Mouse (Mus musculus) cortical plate, adult 2 months (tissue): Measurements from ENCODE around the gene Figla. TPM values are rescaled to one million over a fixed set of nuclear protein-coding genes. Genes with fewer than 3 reads are reported as not detected.

Experiments
- H3K27ac ChIP-seq: fragments of 200-500 bp; 2 replicates; pipeline ENCODE4 v1.5.1; 2012; ENCODE audit warnings: low read length, control low read depth, inconsistent platforms; ENCODE audit not compliant: insufficient read depth
- H3K4me1 ChIP-seq: fragments of 200-500 bp; 2 replicates; pipeline ENCODE4 v1.6.1; 2011; ENCODE audit warnings: low read length; ENCODE audit not compliant: control insufficient read depth, insufficient read depth
- H3K4me3 ChIP-seq: fragments of 200-500 bp; 2 replicates; pipeline ENCODE4 v1.5.1; 2011; ENCODE audit warnings: mild to moderate bottlenecking, low read length, control low read depth; ENCODE audit not compliant: insufficient read depth
- CTCF ChIP-seq: fragments of 200-500 bp; IDR thresholded peaks from 2 replicates; pipeline ENCODE4 v1.5.1; 2011; ENCODE audit warnings: mild to moderate bottlenecking, control low read depth, low read length; ENCODE audit not compliant: insufficient read depth; ENCODE audit errors: extremely low read depth
- POLR2A ChIP-seq: fragments of 200-500 bp; IDR thresholded peaks from 2 replicates; pipeline ENCODE4 v1.6.1; 2011; ENCODE audit warnings: mild to moderate bottlenecking, low read length, control low read depth; ENCODE audit not compliant: insufficient read depth; ENCODE audit errors: extremely low read depth
- polyA plus RNA-seq: library from polyadenylated mRNA; depleted of rRNA; stranded (reverse); fragments of >200 nt; gene quantifications from 2 replicates; pipeline ENCODE4 v1.2.3, GENCODE M21; 2012; rRNA removed

The Figla gene
- polyA plus RNA-seq, 1 experiment, result 0.35 TPM

DNA sequence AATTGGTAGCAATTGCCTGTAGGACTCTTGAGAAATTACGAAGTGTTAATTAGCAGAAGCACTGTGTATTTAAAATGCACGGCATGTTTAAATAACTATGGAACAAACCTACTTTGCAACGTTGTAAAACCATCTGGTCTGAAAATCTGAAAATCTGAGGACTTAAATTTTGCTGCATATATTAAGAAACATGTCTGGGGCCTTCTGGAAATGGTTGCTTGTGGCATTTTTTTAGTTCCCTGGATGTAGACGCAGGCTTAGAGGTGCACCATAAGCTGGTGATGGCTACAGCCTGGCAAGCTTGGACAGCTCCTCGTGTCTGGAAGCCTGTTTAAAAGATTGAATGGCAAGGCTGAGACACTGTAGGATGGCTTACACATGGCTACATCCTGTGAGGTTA, 53.0 kb downstream of the Figla start:
- no peak overlapping the region for H3K4me3 ChIP-seq
- H3K4me1 ChIP-seq, result peaks cover 52% of the 10 kb centered on the region
- H3K27ac ChIP-seq, result peak overlapping the region; percentile 72
- TF ChIP-seq POLR2A (no peak), CTCF (no peak)

DNA sequence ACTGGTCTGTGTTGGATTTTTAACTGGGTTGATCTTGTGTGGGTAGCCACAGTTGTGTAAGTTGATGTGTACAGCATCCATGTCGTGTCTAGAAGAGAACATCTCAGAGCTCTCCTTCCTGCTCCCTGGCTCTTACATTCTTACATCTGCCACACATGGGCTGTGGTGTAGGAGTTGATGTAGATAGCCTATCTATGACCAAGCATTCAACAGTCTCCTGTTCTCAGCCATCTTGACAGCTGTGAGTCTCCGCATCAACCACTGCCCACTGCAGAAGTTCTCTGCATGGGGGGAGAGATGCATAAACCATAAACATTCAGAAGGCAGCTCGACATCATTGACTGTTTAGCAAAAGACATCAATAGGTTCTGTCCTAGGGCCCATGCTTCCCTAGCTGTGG, 53.9 kb downstream of the Figla start:
- TF ChIP-seq POLR2A, result no peak
- no peak for TF ChIP-seq CTCF
- H3K27ac ChIP-seq, result peak overlapping the region; percentile 88
- no peak overlapping the region for H3K4me3 ChIP-seq
- peaks cover 54% of the 10 kb centered on the region for H3K4me1 ChIP-seq

DNA sequence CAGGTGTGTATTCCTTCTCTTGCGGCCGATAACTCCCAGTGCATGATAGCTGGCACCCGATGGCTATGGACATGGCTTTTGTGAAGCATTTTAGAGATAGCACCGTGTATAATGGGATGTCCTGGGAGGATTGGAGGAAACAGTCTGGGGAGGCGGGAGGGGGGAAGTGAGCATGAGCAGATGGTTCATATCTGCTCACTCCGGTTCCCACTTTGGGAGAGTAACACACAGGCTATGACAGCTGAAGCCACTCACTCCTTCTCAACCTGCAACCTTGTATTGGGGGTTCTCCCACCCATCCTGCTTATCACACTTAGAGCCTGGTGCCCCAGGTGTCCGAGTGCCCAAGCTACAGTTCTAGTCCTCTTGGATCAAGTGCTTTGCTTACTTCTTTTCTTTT, 54.3 kb downstream of the Figla start:
- Histone ChIP-seq H3K27ac (peak overlapping the region; percentile 88), H3K4me1 (peaks cover 51% of the 10 kb centered on the region), H3K4me3 (no peak overlapping the region)
- TF ChIP-seq CTCF (no peak), POLR2A (no peak)

Other genes with a start within 250 kb of the Figla start
- gene Nat8f6, start 195.2 kb upstream of the Figla start, polyA plus RNA-seq, result 1.6 and 2.8 TPM in 2 replicates
- 6.7 and 7.1 TPM in 2 replicates for gene Nat8f5, start 195.2 kb upstream of the Figla start, polyA plus RNA-seq
- gene Nat8, start 184.1 kb upstream of the Figla start, polyA plus RNA-seq, result 4.3 and 4.4 TPM in 2 replicates
- gene Nat8f2, start 147.0 kb upstream of the Figla start, polyA plus RNA-seq, result 0.36 and 0.40 TPM in 2 replicates
- gene Nat8f4, start 111.3 kb upstream of the Figla start, polyA plus RNA-seq, result 11.6 and 12.0 TPM in 2 replicates
- gene Tprkb, start 104.3 kb upstream of the Figla start, polyA plus RNA-seq, result 109 and 124 TPM in 2 replicates
- gene Nat8f1, start 100.5 kb upstream of the Figla start, polyA plus RNA-seq, result 43.9 and 46.0 TPM in 2 replicates
- 94.9 and 97.4 TPM in 2 replicates for gene Dusp11, start 54.5 kb upstream of the Figla start, polyA plus RNA-seq
- gene Add2, start 12.5 kb downstream of the Figla start, polyA plus RNA-seq, result 121 and 124 TPM in 2 replicates
- gene Tgfa, start 179.1 kb downstream of the Figla start, polyA plus RNA-seq, result 14.0 and 18.6 TPM in 2 replicates